Mouse (Mus musculus) kidney, postnatal 36 days (tissue): ENCODE results near the gene Srp54a.
"Not testable (repeated sequence)": the region's sequence is repeated elsewhere in the genome, so short reads cannot be mapped to it uniquely, and the experiment has no call there.

Experiments
- DNase-seq, 2 experiments: peaks; one replicate each; pipeline ENCODE4 v3.0.0; 2021 to 2022; ENCODE audit warnings: mixed read lengths in 2 of 2

Srp54a gene

DNA sequence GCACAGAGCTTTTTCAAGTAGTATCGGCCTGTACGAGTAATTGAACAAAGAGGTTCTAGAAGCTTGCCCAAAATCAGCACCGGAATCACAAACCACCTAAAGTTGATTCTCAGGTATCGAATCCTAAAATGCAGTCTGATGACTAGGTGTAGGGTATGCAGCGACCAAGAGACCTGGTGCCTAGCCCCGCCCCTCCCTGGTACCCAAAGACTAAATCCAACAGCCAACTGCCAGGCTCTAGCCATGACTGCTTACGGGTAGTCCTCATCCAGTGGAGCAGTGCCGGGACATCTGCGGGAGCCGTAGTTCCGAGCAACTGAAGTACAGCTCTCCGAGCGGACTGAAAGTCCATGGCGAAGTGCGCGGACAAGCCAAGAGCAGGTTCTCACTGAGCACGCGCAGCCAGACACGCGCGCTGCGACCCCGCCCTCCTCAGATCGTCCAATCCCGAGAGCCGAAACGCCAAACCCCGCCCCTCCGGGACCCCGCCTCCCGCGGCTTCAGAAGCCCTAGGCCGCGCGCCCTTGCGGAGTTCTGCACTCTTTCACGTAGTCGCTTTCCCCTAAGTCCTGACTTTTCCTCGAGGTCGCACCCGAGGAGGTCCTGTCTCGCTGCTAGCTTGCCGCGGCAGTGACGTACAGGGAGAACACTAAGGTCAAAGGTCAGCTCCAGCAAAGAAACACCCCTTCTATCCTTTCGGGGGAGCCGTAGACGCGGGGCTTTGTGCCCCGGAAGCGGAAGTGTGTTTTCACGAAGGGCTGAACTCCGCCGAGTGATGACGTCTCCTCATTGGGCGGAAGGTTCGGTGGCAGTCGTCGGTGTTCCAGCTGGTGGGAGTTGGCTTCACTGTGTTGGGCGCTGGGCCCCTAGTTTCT, at the start of gene Srp54a, which contains the start of gene 2700097O09Rik:
TSS of gene Srp54a (plus strand) at position 537 of the 875 bp plus-strand sequence.
TSS of gene 2700097O09Rik (minus strand) at position 385 of the 875 bp plus-strand sequence.
- DNase-seq: peak; percentile 95 to 97

DNA sequence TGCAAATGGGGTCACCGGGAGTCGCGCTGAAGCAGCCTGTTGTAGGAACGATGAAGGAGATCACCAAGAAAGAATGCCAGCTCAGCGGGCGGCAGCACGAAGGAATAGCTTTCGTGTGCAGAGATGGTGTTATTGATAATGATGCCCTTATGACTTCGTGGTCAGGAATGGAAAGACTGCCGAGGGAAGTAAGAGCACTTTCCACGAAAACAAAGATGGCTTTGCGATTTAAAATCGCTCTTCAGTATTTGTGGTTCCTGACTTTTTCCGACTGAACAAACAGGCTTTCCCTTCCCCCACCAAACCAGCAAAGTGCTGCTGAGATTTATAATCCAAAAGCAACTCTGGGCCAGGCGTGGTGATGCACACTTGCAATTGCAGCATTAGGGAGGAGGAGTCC, 39.1 kb upstream of the Srp54a start:
- no peak for DNase-seq

DNA sequence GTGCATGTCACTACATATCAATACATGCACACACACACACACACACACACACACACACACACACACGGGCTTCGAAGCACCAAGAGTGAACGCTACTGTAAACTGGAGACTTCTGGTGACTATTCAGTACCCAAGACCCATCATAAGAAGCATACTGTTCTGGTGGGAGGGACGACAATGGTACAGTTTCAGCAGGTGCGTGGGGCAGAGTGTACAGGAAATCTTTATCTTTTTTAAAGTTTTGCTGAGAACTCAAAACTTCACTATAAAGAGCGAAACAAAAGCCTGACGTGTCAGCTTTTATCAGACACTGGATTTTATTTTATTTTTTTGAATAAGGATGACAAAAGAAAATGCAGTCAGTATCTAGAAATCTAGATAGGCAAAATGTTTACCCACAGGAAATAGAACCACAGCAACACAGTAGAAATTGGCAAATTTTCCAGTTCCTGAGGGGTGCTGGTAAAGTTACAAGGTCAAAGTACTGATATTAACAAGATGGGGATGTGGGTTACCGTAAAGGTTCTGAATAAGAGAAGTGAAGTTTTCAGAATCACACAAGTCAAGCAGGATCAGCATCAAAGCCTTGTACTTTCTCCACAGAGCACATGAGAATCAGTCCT, 30.2 kb upstream of the Srp54a start:
- no peak for DNase-seq

DNA sequence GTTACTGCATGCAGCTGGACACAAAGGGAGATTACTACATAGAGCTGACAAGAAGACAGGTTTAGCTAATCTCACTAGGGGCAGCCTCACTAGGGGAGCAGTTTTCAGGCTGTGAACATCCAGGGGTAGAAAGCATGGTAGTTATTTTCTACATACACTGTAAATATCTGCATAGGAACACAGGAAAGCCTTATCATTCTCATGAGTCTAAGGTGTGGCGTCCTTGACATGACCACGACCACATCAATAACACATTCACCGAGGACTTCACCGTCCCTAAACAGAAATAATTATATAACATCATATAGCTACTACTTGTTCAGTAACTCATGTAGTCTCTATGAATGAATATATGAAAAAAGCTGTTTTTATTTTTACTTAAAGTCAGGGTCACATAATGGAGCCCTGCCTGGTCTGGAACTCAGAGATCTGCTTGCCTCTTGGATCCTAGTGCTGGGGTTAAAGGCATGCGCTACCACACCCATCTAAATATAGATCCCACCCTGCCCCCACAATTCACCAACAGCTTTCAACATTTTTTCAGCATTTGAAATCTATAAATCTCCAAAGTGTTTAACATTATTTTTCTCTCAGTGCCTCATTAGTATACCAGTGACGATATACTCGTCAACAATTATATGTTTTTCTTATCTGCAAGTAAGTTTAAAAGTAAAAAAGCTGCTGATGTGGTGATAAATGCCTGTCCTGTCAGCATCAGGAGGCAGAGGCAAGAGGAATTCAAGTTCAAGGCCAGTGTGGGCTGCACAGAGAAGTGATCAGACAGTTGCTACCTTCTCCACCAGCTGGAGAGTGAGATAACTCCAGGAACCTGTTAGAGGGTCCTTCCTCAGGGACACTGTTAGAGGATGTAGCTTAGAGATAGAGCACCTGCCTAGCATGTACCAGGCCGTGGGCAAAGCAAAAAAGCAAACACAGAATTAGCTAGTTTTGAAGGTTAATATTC, 28.6 kb upstream of the Srp54a start:
- DNase-seq: no peak

DNA sequence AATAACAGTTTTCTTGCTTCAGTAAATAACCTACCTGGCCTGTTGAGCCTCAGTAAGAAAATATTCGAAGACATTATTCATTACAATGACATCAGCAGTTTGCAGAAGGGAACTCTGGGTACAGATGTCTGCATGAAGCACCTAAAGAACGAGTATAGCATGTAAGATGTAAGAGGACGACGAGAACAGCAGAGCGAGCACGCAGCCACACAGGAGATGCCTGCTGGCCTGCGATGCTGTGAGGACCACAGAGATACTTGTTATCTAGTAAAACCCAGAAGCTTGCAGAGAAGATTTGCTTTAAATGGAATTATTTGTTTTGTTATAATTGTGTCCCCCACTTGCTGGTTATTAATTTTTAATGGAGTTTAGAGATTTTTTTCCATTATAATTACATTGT, 26.8 kb upstream of the Srp54a start:
- DNase-seq: no peak

DNA sequence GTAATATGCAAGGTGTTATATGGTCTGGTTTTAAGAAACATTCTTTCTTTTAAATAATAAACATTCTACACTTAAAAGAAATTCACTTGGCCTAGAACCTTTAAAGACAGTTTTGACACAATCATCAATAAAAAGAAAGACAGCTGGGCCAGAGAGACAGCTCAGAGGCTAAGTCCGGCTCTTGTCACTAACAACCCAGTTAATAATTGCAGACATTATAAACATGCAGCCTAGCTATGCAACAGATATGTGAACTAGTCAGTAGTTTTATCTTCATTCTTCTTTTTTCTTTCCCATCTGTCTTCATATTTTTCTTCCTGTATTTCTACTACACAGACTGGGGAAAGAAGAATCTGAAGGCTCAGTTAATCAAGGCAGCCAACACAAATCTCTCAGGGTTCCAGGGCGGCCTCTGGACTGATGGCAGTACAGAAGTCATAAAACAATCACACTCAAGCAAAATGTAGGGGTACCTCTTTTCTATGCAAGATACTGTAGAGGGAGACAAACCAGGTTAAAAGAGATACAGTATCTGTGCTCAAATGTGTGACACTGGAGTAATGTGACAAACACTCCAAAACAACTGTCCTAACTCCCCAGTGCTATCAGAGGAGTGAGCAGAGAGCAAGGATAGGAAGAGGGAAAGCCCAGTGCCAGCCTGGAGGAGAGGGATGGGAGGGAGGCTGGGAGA, 25.4 kb upstream of the Srp54a start:
- peak in 1 of 2 experiments; percentile 10 for DNase-seq

DNA sequence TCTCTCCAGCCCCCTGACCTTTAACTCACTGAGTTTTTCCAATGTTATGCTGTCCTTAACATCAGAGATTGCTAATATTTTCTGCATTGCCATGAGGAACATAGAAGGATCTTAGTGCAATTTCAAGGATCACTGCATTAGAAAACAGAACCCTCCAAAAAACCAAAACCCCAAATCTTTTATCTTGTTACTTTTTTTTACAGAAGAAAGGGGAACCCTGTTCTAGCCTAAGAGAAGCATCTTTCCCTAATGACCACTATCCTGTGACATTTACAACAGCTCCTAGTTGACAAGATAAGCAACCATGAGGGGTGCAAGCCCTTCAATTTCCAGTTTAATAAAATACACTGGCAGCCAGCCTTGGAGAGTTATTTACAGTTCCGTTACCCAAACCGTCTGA, 23.4 kb upstream of the Srp54a start:
- DNase-seq: no peak

DNA sequence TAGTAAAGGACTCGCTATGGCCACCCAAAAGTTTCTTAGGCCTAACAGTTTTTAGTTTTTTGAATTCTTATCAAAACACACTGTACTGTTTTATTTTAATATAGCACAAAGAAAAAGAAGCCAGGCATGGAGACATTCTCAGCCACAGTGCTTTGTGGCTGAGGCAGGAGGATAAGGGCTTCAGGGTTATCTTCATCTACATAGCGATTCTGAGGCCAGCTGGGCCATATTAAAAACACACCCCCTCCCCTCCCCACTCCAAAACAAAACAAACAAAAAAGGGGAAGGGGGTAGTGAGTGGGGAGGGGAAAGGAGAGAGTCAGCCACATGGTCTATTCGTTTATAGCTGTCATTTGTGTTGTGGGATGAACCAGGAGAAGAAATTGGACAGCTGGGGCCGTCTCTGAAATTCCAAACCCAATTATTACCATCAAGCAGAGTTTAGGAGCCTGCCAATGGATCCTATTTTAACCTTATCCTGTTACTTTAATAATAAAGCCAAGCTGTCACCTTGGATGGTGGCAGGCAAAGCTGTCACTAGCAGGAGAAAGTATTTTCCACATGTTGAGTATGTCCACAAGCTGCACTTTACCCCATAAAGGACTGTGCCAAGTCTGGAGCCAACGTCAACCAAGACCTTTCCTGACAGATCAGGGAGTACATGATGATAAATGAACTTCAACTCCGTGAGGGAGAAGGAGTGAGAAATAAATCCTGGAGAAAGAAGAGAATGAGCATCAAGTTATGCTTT, 21.0 kb upstream of the Srp54a start:
- DNase-seq: peak; percentile 62 to 65

DNA sequence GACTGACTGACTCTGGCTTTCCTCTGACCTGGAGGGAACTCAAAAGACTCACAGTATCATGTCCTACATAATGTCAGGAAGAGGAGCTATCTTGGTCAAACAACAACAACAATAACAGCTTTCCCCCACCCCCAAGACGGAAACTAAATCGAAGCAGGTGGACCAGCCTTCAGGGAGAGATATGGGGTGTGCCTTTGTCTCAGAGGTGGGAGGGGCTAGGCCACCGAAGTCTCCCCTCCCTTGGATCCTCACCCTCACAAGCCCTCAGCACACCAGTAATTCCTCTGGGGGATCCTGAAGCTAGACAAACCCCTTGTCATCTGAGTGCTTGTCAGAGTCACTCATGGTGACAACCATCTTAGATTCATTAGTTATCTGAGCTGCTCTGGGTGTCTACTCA, 20.2 kb upstream of the Srp54a start:
- DNase-seq: no peak

DNA sequence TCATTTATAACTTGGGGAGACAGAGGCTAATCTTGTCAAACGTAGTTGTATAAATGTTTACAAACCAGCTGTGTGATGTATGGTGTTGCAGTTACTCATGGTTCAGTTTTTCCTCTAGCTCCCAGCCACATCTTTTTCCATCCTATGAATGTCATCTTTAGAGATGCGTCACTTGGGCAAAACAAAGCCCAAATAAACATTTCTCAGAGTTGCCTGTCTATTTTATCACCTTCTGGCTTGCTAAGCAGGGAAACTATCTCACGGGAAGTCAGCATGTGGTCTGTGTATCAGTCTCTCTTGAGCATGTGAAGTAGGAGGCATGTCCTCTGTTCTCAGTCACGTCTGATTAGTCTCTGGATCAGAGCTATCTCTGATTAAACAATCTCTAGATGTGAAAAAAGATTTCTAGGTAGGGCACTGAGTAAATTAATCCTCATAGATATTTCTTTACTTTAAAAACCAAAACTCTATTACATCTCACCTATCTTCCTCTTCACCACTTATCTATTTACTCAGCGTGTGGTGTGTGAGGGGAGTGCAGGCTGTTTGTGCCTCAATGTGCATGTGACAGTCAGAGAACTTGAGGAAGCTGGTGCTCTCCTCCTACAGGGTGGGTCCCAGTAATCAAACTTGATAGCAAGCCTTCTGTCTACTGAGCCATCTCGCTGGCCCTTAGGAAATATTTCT, 19.7 kb upstream of the Srp54a start:
- DNase-seq: no peak

DNA sequence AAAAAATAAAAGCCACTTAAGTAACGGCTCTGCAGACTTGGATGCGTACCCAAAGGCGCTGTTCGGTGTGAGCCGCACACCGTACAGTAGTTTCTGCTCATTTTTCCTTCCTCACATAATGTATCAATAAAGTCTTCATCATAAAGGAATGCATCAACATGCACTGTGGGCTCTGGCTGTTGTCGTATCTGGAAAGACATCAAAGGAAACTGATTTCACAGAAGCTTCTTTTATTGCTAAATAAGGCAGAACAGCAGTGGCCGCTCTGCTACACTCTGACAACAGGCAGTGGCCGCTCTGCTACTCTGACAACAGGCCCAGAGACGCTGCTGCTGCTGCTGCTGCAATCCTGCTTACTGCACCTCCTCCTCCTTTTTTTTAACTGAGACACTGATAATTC, 19.1 kb upstream of the Srp54a start:
- DNase-seq: no peak

DNA sequence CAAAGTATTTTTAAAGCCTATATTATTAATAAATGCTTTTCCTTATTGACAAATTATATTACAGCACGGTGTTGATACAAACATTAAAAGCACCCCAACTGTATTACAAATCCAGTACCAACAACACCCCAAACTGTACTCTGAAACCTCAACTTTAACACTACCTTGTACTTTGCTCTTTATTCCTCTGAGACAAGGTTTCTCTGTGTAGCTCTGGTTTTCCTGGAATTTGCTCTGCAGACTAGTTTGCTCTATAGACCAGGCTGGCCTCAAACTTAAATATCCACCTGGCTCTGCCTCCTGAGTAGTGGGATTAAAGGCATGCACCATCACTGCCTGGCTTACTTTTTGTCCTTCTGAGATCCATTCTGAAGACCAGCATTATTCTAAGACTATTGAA, 17.9 kb upstream of the Srp54a start:
- DNase-seq: peak; percentile 16 to 20

DNA sequence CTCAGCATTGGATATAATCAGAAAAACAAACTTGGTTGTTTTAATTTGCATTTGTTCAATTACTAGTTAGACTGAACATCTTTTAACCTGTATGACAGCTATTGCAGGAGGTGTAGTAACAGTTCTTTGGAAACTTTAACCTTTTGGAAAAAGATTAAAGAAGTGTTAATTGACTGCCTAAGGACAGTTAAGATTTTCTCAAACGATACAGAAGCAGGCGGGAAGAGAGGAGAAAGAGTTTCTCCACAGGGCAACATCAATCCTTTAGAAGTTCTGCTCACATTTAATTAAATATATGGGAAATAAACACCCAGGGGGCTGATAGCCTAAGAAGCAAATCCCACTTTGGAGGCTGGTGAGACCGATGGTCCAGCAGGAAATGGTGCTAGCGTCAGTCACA, 7.6 kb upstream of the Srp54a start:
- no peak for DNase-seq

DNA sequence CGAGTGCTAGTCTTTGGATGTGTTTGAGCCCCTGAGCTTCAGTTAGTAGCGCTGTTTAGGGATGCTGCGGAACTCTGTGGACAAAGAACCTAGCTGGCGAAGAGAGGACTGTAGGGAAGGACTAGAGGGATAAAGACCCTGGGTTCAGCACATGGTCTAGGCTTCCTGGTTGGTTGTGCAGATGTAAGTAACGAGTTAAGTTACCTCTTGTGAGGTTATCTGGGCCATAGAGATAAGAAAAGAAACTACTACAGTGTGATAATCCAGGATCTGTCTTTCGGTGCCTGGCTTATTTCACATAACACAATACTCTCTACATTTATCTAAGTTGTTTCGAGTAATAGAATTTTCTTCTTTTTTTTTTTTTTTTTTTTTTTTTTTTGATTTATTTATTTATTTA, 6.4 kb upstream of the Srp54a start:
- no peak for DNase-seq

DNA sequence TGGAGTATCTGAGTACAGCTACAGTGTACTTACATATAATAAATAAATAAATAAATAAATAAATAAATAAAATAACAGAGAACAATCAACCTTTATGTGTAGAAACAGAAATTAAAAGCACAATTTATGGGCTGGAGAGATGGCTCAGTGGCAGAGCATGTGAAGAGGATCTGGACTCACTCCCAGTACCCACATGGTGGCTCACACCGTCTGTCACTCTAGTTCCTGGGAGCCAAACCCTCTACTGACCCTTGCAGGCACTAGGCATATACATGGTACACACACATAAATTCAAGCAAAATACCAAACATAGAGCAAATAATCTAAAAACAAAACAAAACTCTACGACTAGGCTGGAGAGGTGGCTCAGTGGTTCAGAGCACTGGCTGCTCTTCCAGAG, 4.8 kb upstream of the Srp54a start:
- no peak for DNase-seq

DNA sequence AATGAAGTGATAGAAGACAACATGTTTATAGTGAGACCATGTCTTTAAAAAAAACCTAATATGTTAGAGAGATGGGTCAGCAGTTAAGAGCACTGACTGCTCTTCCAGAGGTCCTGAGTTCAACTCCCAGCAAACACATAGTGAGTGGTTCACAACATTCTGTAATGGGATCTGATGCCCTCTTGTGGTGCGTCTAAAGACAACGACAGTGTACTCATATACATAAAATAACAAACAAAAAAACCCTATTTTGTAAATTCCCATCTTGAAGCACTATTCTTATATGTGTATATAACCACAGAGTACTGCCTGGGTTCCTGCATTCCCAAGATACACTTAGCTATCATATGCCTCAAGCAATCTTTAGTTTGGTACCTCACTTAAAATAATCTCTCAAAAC, 1.4 kb upstream of the Srp54a start:
- peak in 1 of 2 experiments; percentile 18 for DNase-seq

DNA sequence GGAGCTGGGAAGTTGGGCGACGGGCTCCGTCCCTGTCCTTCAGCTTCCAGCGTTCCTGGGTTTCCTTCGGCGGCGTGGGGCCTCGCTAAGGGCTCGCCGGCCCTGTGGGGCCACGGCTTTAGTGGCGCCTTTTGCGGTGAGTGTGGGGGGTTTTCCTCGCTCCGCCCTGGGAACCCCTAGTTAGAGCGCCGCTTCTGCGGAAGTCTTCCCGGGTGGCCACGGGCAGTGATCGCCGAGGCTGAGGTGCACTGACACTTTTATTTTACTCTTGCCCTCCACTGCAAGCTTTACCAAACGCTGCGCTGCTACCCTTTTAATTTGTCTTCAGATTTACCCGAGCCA, 510 bp downstream of the Srp54a start:
- not testable (repeated sequence) for DNase-seq

DNA sequence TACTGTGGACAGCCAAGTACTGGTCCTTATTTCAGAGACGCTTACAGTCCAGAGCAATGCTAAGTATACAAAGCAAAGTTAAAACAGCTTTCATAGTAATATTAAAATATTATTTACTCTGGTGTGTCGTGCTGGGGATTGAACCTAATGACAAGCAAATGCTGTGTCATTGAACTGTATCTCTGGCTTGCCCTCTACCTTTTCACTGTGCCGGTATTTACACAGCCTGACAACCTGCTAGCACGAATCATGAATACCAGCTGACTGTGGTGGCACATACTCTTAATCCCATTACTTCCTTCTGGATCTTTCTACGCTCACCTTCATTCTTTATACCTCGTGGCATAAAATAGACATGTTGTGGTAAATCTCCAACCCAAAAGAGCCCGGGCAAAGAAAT, 12.1 kb downstream of the Srp54a start:
- DNase-seq: not testable (repeated sequence)

DNA sequence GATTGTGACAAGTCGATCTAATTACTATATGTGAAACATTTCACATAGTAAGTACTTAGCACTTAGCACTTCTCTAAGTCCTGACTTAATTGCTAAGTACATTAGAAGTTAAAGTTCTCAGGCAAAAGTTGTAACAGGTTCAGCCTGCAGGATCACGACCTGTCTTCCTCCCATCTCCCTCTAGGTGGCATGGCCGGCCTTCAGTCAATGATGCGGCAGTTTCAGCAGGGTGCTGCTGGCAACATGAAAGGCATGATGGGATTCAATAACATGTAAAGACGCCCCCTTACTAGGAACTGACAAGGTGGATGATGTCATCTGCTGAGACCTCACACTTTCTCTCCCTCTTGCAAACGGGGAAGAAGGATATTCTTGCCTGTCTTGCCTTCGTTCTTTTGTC, 32.6 kb downstream of the Srp54a start:
- not testable (repeated sequence) for DNase-seq

DNA sequence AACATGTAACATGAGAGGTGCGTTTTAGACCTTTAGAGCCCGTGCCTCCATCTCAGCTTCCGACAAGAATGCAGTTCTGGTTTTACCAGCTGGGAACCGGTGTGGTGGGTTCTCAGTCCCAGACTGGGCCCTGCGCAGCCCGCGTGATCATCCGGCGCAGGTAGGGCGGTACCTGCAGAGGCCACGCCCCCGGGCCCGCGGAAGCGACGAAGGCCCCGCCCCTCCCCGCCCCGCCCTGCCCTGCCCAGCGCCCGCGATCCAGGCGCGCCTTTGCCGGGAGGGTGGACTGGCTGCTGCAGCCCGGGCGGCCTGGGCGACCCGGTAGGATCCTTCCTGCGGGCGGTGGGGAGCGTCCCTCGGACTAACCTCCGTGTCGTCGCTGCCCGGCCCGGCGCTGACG, 44.2 kb downstream of the Srp54a start, which contains the start of gene Fam177a:
TSS of gene Fam177a (plus strand) at position 228 of the 400 bp plus-strand sequence.
- not testable (repeated sequence) for DNase-seq

DNA sequence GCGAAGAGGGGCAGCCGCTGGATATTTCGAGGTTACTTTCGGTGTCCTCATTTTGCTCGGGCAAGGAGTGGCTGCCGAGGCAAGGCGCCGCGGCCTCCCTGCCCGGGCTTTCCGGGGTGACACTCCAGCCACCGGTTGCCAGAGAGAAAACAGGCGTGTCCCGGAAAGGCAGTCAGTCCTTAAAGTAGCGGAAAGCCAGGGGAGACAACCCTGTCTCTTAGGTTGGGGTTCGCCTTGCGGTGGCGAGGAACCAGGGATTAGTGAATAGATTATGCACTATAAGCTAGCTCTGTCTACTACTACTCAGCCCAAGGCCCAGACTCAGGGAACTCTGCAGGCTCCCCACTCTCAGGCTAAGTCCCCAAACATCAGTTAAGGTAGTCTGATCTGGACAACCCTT, 44.7 kb downstream of the Srp54a start:
- not testable (repeated sequence) for DNase-seq
